Mouse (Mus musculus): ENCODE measurements at regions not wholly inside any gene's neighbourhood (a gene's known extent, or its start where the extent isn't known, plus 50 kb on each side); places are given as distances from the start of the nearest gene placed in this dataset.

DNA sequence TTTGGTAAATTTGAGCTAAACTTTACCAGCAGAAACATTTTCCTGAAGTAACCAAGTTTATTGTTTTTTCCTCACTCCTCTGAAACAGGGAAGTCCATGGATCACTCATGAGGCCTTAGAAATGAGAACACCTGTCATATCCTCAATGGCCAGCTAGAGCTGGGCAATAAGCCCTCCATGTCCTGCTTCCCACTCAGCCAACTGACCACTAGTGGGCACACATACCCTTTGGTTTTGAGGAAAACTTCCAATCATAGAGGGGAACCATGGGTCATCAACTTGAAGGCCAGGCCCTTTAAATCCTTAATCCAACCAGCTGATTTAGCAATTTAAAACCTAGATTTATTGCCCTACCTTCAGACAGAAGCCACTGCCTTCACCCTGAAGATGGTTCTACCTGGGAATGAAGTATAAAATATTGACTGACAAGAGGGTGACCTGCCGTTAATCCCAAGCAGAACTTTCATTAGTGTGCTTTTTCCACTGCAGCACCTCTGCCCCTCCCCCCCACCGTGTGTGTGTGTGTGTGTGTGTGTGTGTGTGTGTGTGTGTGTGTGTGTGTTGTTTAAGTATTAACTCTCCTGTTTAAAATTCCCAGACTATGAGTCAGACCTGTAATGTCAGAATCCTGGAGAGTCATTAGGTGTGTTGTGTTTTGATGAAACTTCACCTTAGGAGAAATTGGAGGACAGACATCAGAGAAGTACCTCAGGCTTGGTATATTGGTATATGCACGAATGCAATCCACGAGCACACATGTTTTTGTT is 312.3 kb downstream of the Hdgfl1 start:
- no peak for TF ChIP-seq CTCF (IDR thresholded peaks at IDR 0.05; ENCODE audit: insufficient read depth, low read length)
- TF ChIP-seq POLR2A (IDR thresholded peaks at IDR 0.05; ENCODE audit: borderline replicate concordance, extremely low read depth, low read depth, low read length): no peak

All from lung, adult 2 months (tissue).